Mouse (Mus musculus): ENCODE results near the gene Plbd2. TPM values are rescaled to one million over a fixed set of nuclear protein-coding genes. Genes with fewer than 3 reads are reported as not detected.
A peak's percentile ranks its signal among the peaks of the same experiment; 100 is the strongest.

Gene Plbd2
- polyA plus RNA-seq (2015; fragmentation: Nextera tagmentation; extraction: Ambion mirVana), result 35.9 and 39.0 TPM in 2 replicates

- Histone ChIP-seq H3K4me2 (peak within 1 kb of the TSS; percentile 95), H3K4me1 (replicated peaks) (peaks cover 23% of the 10 kb centered on the region), H3K9ac (peak within 1 kb of the TSS; percentile 94), H3K27ac (replicated peaks) (0 out of 2 replicates have a peak within 1 kb of the TSS, but pooled peaks have one; percentile 51), H3K36me3 (no peaks in the 10 kb centered on the region), H3K27me3 (no peaks in the 10 kb centered on the region), H3K4me3 (peak within 1 kb of the TSS; percentile 94), H3K9me3 (no peaks in the 10 kb centered on the region)
- WGBS, result under 1% methylated on average over 53 of the region's 55 CpGs
- ATAC-seq (ENCODE audit: low FRiP score, low read depth), result peak; percentile 74
Measured at GRCm38 (mm10) chr5:120503144-120503795, at the start of gene Plbd2. Plbd2 (minus strand) TSS chr5:120503625.

DNA sequence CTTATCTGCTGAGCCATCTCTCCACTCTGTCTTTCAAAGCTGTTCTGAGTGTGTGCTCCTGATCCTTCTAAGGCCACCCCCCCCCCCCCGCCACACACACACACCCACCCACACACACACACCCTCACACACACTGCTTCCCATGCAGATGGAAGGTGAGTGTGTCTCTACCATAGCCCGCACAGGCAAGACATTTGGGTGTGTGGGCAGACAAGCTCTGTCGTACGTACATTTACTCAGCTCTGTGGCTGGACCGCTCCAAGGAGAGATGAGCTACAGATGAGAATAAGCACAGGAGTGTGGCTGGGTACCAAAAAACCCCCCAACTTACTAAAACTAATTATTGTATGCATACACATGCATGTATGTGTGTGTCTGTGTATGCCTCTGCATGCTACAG, 47.2 kb upstream of the Plbd2 start:
- H3K9ac ChIP-seq, result no peak overlapping the region
- H3K36me3 ChIP-seq, result peaks cover 16% of the 10 kb centered on the region
- 97% methylated on average over 5 of the region's 5 CpGs for WGBS
- no peaks in the 10 kb centered on the region for H3K9me3 ChIP-seq
- no peak overlapping the region for H3K4me2 ChIP-seq
- no peaks in the 10 kb centered on the region for H3K4me1 ChIP-seq (replicated peaks)
- ATAC-seq (ENCODE audit: low FRiP score, low read depth), result no peak
- H3K27ac ChIP-seq (replicated peaks), result no peak overlapping the region
- no peak overlapping the region for H3K4me3 ChIP-seq
- no peaks in the 10 kb centered on the region for H3K27me3 ChIP-seq

DNA sequence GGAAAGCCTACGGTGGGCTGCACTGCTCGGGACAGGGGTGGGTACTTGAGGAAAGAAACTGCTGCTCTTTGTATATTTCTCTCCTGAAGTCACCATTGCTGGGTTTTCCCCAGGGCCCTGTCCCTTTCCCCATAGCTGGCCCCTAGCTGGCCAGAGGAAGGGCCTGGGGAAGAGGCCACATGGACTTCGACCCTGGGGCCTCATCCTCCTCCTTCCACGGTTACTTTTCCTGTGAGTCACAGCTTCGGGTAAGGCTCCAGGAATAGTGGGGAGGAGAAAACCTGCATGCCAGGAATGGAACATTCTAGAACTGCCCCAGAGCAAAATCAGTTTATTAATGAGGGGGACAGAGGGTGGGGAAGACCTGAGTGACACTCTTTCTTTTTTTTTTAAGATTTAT, 46.7 kb upstream of the Plbd2 start:
- Histone ChIP-seq H3K27ac (replicated peaks) (no peak overlapping the region), H3K36me3 (peaks cover 16% of the 10 kb centered on the region), H3K9ac (no peak overlapping the region), H3K4me2 (no peak overlapping the region), H3K27me3 (no peaks in the 10 kb centered on the region), H3K9me3 (no peaks in the 10 kb centered on the region), H3K4me1 (replicated peaks) (no peaks in the 10 kb centered on the region), H3K4me3 (no peak overlapping the region)
- no peak for ATAC-seq (ENCODE audit: low FRiP score, low read depth)
- WGBS, result 93% methylated on average over 5 of the region's 5 CpGs

GRCm38 (mm10) chr5:120548236-120548850, 44.9 kb upstream of the Plbd2 start:
- no peak overlapping the region for H3K4me3 ChIP-seq
- ATAC-seq (ENCODE audit: low FRiP score, low read depth), result no peak
- no peaks in the 10 kb centered on the region for H3K9me3 ChIP-seq
- H3K27me3 ChIP-seq, result no peaks in the 10 kb centered on the region
- H3K27ac ChIP-seq (replicated peaks), result no peak overlapping the region
- no peak overlapping the region for H3K9ac ChIP-seq
- H3K36me3 ChIP-seq, result peaks cover 8% of the 10 kb centered on the region
- no peak overlapping the region for H3K4me2 ChIP-seq
- WGBS, result 71% methylated on average over 11 of the region's 11 CpGs
- H3K4me1 ChIP-seq (replicated peaks), result no peaks in the 10 kb centered on the region

DNA sequence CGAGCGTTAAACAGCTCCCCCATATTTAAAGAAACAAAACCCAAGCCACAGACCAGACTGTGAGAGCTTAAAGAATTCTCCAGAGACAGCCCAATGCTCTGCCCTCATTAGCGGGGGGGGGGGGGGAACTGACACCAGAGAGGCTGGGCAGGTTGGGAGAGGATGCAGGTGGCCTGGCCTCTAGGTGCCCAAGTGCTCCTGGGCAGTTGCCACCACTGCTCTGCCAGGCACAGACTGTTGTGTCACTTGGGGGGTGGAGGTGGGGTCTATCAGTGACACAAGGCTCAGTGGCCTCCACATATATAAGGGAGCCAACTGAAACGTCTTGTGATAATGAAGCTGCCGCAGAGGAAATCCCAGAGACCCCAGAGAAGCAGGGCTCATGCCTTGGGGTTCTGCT, 33.2 kb upstream of the Plbd2 start:
- 76% methylated on average over 5 of the region's 5 CpGs for WGBS

DNA sequence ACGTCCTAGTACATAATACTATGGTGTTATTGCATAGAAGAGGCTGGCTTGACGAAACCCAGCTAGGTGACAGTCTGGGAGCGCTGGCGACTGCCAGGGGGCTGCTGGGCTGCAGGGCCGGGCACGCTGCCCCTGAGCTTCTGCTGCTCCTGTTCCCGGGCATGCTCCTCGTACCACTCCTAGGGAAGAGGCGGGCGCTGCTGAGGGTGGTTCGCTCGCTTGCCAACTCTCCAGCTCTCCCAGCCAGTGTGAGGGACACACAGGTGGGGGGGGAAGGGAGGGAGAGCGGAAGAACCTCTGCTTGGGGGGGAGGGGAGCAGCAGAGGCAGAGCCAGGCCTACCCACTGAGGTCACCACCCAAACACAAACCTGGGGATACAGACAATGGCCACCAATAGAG, 32.6 kb upstream of the Plbd2 start:
- Histone ChIP-seq H3K27ac (replicated peaks) (peak overlapping the region; percentile 65), H3K9ac (no peak overlapping the region)

More for the DNA sequence above, 33.2 kb upstream of the Plbd2 start:
- no peak for ATAC-seq (ENCODE audit: low FRiP score, low read depth)
- H3K4me2 ChIP-seq, result no peak overlapping the region
- no peak overlapping the region for H3K9ac ChIP-seq
- H3K36me3 ChIP-seq, result 0 out of 2 replicates have a peak, but pooled peaks cover 9% of the 10 kb centered on the region
- H3K27me3 ChIP-seq, result no peaks in the 10 kb centered on the region
- H3K27ac ChIP-seq (replicated peaks), result peak overlapping the region; percentile 65; the same call in 1 of the 2 replicates
- no peaks in the 10 kb centered on the region for H3K9me3 ChIP-seq
- H3K4me3 ChIP-seq, result no peak overlapping the region
- H3K4me1 ChIP-seq (replicated peaks), result peaks cover 15% of the 10 kb centered on the region

GRCm38 (mm10) chr5:120534686-120535075, 31.3 kb upstream of the Plbd2 start:
- H3K9me3 ChIP-seq, result no peaks in the 10 kb centered on the region
- H3K4me3 ChIP-seq, result no peak overlapping the region
- 0 out of 2 replicates have a peak, but pooled peaks cover 7% of the 10 kb centered on the region for H3K36me3 ChIP-seq
- peak overlapping the region; percentile 82 for H3K27ac ChIP-seq (replicated peaks)
- 48% methylated on average over 2 of the region's 2 CpGs for WGBS
- no peak overlapping the region for H3K9ac ChIP-seq
- no peaks in the 10 kb centered on the region for H3K27me3 ChIP-seq
- H3K4me1 ChIP-seq (replicated peaks), result peaks cover 15% of the 10 kb centered on the region
- no peak overlapping the region for H3K4me2 ChIP-seq
- peak; percentile 49 for ATAC-seq (ENCODE audit: low FRiP score, low read depth)

More for the DNA sequence above, 32.6 kb upstream of the Plbd2 start:
- ATAC-seq (ENCODE audit: low FRiP score, low read depth), result 0 out of 2 replicates have a peak, but pooled peaks have one; percentile 34
- H3K4me2 ChIP-seq, result no peak overlapping the region
- no peak overlapping the region for H3K4me3 ChIP-seq
- WGBS, result 64% methylated on average over 13 of the region's 13 CpGs
- no peaks in the 10 kb centered on the region for H3K9me3 ChIP-seq
- H3K4me1 ChIP-seq (replicated peaks), result peaks cover 15% of the 10 kb centered on the region
- H3K27me3 ChIP-seq, result no peaks in the 10 kb centered on the region
- 0 out of 2 replicates have a peak, but pooled peaks cover 9% of the 10 kb centered on the region for H3K36me3 ChIP-seq

DNA sequence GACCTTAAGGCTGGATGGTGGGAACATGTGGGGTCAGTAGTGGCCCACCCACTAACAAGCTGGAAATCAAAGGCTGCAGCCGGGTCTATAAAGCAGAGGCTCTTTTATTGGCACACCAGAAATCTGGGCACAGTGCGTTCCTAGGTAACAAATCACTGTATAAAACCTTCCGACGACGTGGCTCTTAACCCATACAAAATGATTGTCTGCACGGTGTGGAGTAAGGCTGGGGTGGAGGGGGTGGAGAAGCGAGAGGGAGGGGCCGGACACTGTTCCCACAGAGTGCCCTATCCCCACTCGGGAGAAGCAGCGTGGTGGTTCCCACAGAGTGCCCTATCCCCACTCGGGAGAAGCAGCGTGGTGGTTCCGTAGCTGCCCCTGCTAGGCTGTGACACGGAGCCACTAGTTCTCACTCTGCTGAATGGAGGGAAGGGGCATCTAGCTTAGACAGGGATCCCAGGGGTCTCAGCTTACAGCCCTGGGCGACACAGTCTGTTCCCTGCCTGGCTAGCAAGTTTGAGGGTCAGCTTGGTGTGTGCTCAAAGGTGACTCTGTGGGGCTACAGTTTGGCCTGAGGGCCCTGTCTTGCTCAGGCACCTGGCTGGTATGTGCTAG, 30.8 kb upstream of the Plbd2 start:
- H3K27me3 ChIP-seq, result no peaks in the 10 kb centered on the region
- peaks cover 15% of the 10 kb centered on the region for H3K4me1 ChIP-seq (replicated peaks)
- peak overlapping the region; percentile 82 for H3K27ac ChIP-seq (replicated peaks)
- no peaks in the 10 kb centered on the region for H3K9me3 ChIP-seq
- ATAC-seq (ENCODE audit: low FRiP score, low read depth), result peak; percentile 65; the same call in 1 of the 2 replicates
- WGBS, result 31% methylated on average over 15 of the region's 15 CpGs
- H3K4me3 ChIP-seq, result no peak overlapping the region
- H3K4me2 ChIP-seq, result no peak overlapping the region
- 0 out of 2 replicates have a peak, but pooled peaks cover 2% of the 10 kb centered on the region for H3K36me3 ChIP-seq
- no peak overlapping the region for H3K9ac ChIP-seq

DNA sequence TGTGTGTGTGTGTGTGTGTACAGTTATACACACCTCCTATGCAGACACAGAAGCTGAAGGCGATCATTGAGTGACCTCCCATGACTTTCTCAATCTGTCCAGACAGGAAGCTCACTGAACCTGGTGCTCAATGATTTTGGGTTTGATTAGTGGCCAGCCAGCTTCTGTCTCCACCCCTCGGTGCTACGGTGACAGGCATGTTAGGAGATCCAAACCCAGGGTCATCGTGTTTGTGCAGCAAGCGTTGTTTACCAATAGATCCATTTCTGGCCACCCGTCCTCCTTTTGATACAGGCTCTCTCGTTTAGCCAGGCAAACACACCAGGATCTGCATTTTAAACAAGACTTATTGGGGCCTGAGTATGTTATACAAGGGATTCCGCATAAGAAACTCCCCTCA, 28.2 kb upstream of the Plbd2 start:
- no peak overlapping the region for H3K4me3 ChIP-seq
- no peaks in the 10 kb centered on the region for H3K27me3 ChIP-seq
- no peaks in the 10 kb centered on the region for H3K36me3 ChIP-seq
- H3K4me2 ChIP-seq, result no peak overlapping the region
- 91% methylated on average over 8 of the region's 8 CpGs for WGBS
- no peak for ATAC-seq (ENCODE audit: low FRiP score, low read depth)
- peaks cover 15% of the 10 kb centered on the region for H3K4me1 ChIP-seq (replicated peaks)
- no peak overlapping the region for H3K27ac ChIP-seq (replicated peaks)
- no peak overlapping the region for H3K9ac ChIP-seq
- H3K9me3 ChIP-seq, result no peaks in the 10 kb centered on the region

GRCm38 (mm10) chr5:120527296-120527964, 24.0 kb upstream of the Plbd2 start:
- no peaks in the 10 kb centered on the region for H3K27me3 ChIP-seq
- H3K9me3 ChIP-seq, result no peaks in the 10 kb centered on the region
- H3K4me1 ChIP-seq (replicated peaks), result no peaks in the 10 kb centered on the region
- ATAC-seq (ENCODE audit: low FRiP score, low read depth), result no peak
- no peak overlapping the region for H3K4me2 ChIP-seq
- H3K36me3 ChIP-seq, result no peaks in the 10 kb centered on the region
- H3K4me3 ChIP-seq, result no peak overlapping the region
- no peak overlapping the region for H3K9ac ChIP-seq
- WGBS, result 88% methylated on average over 18 of the region's 20 CpGs
- H3K27ac ChIP-seq (replicated peaks), result no peak overlapping the region

- 69% methylated on average over 11 of the region's 11 CpGs for WGBS
Measured at GRCm38 (mm10) chr5:120526311-120526710, 22.9 kb upstream of the Plbd2 start.

GRCm38 (mm10) chr5:120525737-120526136, 22.3 kb upstream of the Plbd2 start:
- no peak overlapping the region for H3K9ac ChIP-seq
- H3K27ac ChIP-seq (replicated peaks), result no peak overlapping the region
- no peaks in the 10 kb centered on the region for H3K27me3 ChIP-seq
- H3K4me3 ChIP-seq, result no peak overlapping the region
- no peak overlapping the region for H3K4me2 ChIP-seq
- H3K9me3 ChIP-seq, result no peaks in the 10 kb centered on the region
- WGBS, result 48% methylated on average over 5 of the region's 5 CpGs
- no peaks in the 10 kb centered on the region for H3K36me3 ChIP-seq
- ATAC-seq (ENCODE audit: low FRiP score, low read depth), result no peak
- H3K4me1 ChIP-seq (replicated peaks), result no peaks in the 10 kb centered on the region

More at GRCm38 (mm10) chr5:120526311-120526710, 22.9 kb upstream of the Plbd2 start:
- Histone ChIP-seq H3K4me2 (no peak overlapping the region), H3K9me3 (no peaks in the 10 kb centered on the region), H3K9ac (no peak overlapping the region), H3K27ac (replicated peaks) (no peak overlapping the region), H3K27me3 (no peaks in the 10 kb centered on the region), H3K4me3 (no peak overlapping the region), H3K4me1 (replicated peaks) (no peaks in the 10 kb centered on the region), H3K36me3 (no peaks in the 10 kb centered on the region)
- ATAC-seq (ENCODE audit: low FRiP score, low read depth), result no peak

All from hindbrain, embryonic 15.5 days (tissue).